Mouse (Mus musculus) Patski (cell line): Measurements from ENCODE around the gene Rsph1. TPM values are rescaled to one million over a fixed set of nuclear protein-coding genes. Genes with fewer than 3 reads are reported as not detected.

Experiments used
- ATAC-seq: fragments of 100-300 bp; one replicate; pipeline ENCODE4 v1.8.0; 2021
- CTCF ChIA-PET: fragments of 350-600 bp; sonication (Branson Sonifier 250); formaldehyde crosslinking; loops from one replicate; lab custom pipeline; 2022; ENCODE audit warnings: inconsistent platforms; lab: Charles Lee
- POLR2A ChIA-PET: fragments of 350-600 bp; sonication (Branson Sonifier 250); formaldehyde crosslinking; loops from one replicate; lab custom pipeline; 2022; ENCODE audit warnings: antibody characterized with exemption, inconsistent platforms; lab: Charles Lee
- DNase-seq: peaks from one replicate; pipeline ENCODE4 v3.0.0-alpha.2; 2011; ENCODE audit warnings: low read depth, low spot score
- H3K27me3 ChIP-seq: fragments of 371-371 bp; one replicate; pipeline ENCODE4 v1.5.1; 2021
- CTCF ChIP-seq: fragments of 100-300 bp; IDR thresholded peaks from one replicate; pipeline ENCODE4 v1.5.1; 2021
- in situ Hi-C: fragments of 300-500 bp; cut with MboI; formaldehyde crosslinking; loops from 3 replicates; pipeline ENCODE4 v1.11.1; 2018; ENCODE audit warnings: low pct_unique_long_range_greater_than_20kb, mixed read lengths
- polyA plus RNA-seq: library from polyadenylated mRNA; unstranded; gene quantifications from one replicate; pipeline ENCODE4 v1.2.3, GENCODE M21; 2021

Rsph1 gene
- polyA plus RNA-seq, 1 experiment from 2014 or later: 3.1 TPM

GRCm38 (mm10) chr17:31294363-31295214 is 17.4 kb upstream of the Rsph1 start:
- peaks cover 4% of the 10 kb centered on the region for H3K27me3 ChIP-seq
- POLR2A ChIA-PET: no interaction called here
- peak; percentile 57 for TF ChIP-seq CTCF
- ATAC-seq (no peak), DNase-seq (no peak)
- CTCF ChIA-PET: interaction anchor here (0.7 to 1.7 kb wide), 3 partner anchors 10 to 40 kb away, joined by 3 to 6 read pairs (median 3); no protein-coding TSS in a partner anchor
- in situ Hi-C loops: no loop called here

- CTCF ChIA-PET: no interaction called here
- TF ChIP-seq CTCF: no peak
- POLR2A ChIA-PET: no interaction called here
- no peaks in the 10 kb centered on the region for H3K27me3 ChIP-seq
- in situ Hi-C loops: no loop called here
- DNase-seq (no peak), ATAC-seq (no peak)
Measured at GRCm38 (mm10) chr17:31290859-31291258, 13.7 kb upstream of the Rsph1 start.

- no peak for DNase-seq
- no peaks in the 10 kb centered on the region for H3K27me3 ChIP-seq
- no peak for ATAC-seq
- in situ Hi-C loops: no loop called here
- no peak for TF ChIP-seq CTCF
- ChIA-PET POLR2A (no interaction called here), CTCF (interaction anchor here (1.4 kb wide), 1 partner anchor 9 kb away, joined by 3 read pairs; no protein-coding TSS in a partner anchor)
Measured at GRCm38 (mm10) chr17:31290311-31290710, 13.1 kb upstream of the Rsph1 start.

GRCm38 (mm10) chr17:31288999-31289726 is 12.0 kb upstream of the Rsph1 start:
- CTCF ChIA-PET: interaction anchor here (0.8 to 1.6 kb wide), 4 partner anchors 8 to 46 kb away, joined by 3 to 4 read pairs (median 4); no protein-coding TSS in a partner anchor
- ATAC-seq (peak; percentile 51), DNase-seq (no peak)
- in situ Hi-C loops: no loop called here
- POLR2A ChIA-PET: no interaction called here
- no peak for TF ChIP-seq CTCF
- no peaks in the 10 kb centered on the region for H3K27me3 ChIP-seq

- H3K27me3 ChIP-seq: no peaks in the 10 kb centered on the region
- POLR2A ChIA-PET: no interaction called here
- DNase-seq: no peak
- in situ Hi-C loops: no loop called here
- CTCF ChIA-PET: no interaction called here
- no peak for TF ChIP-seq CTCF
- no peak for ATAC-seq
Measured at GRCm38 (mm10) chr17:31287216-31287615, 10.0 kb upstream of the Rsph1 start.

- ATAC-seq (no peak), DNase-seq (no peak)
- ChIA-PET CTCF (no interaction called here), POLR2A (no interaction called here)
- in situ Hi-C loops: no loop called here
- no peaks in the 10 kb centered on the region for H3K27me3 ChIP-seq
- no peak for TF ChIP-seq CTCF
Measured at GRCm38 (mm10) chr17:31286492-31286891, 9.3 kb upstream of the Rsph1 start, which contains the start of gene Slc37a1. Slc37a1 (plus strand) TSS chr17:31286792.

- H3K27me3 ChIP-seq: no peaks in the 10 kb centered on the region
- in situ Hi-C loops: no loop called here
- CTCF ChIA-PET: no interaction called here
- ATAC-seq (no peak), DNase-seq (no peak)
- POLR2A ChIA-PET: no interaction called here
- TF ChIP-seq CTCF: no peak
Measured at GRCm38 (mm10) chr17:31285867-31286266, 8.7 kb upstream of the Rsph1 start.

- DNase-seq (no peak), ATAC-seq (no peak)
- ChIA-PET CTCF (no interaction called here), POLR2A (no interaction called here)
- TF ChIP-seq CTCF: no peak
- no peaks in the 10 kb centered on the region for H3K27me3 ChIP-seq
- in situ Hi-C loops: no loop called here
Measured at GRCm38 (mm10) chr17:31282687-31283053, 5.5 kb upstream of the Rsph1 start.

- H3K27me3 ChIP-seq: no peaks in the 10 kb centered on the region
- CTCF ChIA-PET: interaction anchor here (1.0 kb wide), 1 partner anchor 8 kb away, joined by 3 read pairs; no protein-coding TSS in a partner anchor
- TF ChIP-seq CTCF: no peak
Measured at GRCm38 (mm10) chr17:31281830-31282686, 4.9 kb upstream of the Rsph1 start.

GRCm38 (mm10) chr17:31280269-31280668 is 3.1 kb upstream of the Rsph1 start:
- ChIA-PET CTCF (no interaction called here), POLR2A (no interaction called here)
- no peaks in the 10 kb centered on the region for H3K27me3 ChIP-seq
- in situ Hi-C loops: no loop called here
- no peak for ATAC-seq
- no peak for TF ChIP-seq CTCF
- no peak for DNase-seq

More at GRCm38 (mm10) chr17:31281830-31282686, 4.9 kb upstream of the Rsph1 start:
- in situ Hi-C loops: no loop called here
- no peak for ATAC-seq
- POLR2A ChIA-PET: no interaction called here
- no peak for DNase-seq
